Mouse (Mus musculus) olfactory bulb, adult 2 months (tissue): ENCODE measurements around the gene Uspl1.

Experiments
- CTCF ChIP-seq: fragments of 200-500 bp; IDR thresholded peaks from 2 replicates; pipeline ENCODE4 v1.5.1; 2012; ENCODE audit warnings: low read depth, mild to moderate bottlenecking, low read length, moderate library complexity; ENCODE audit not compliant: insufficient read depth
- POLR2A ChIP-seq: fragments of 200-500 bp; IDR thresholded peaks from 2 replicates; pipeline ENCODE4 v1.6.1; 2012; ENCODE audit warnings: mild to moderate bottlenecking, low read depth, low read length, moderate library complexity; ENCODE audit not compliant: insufficient read depth

DNA sequence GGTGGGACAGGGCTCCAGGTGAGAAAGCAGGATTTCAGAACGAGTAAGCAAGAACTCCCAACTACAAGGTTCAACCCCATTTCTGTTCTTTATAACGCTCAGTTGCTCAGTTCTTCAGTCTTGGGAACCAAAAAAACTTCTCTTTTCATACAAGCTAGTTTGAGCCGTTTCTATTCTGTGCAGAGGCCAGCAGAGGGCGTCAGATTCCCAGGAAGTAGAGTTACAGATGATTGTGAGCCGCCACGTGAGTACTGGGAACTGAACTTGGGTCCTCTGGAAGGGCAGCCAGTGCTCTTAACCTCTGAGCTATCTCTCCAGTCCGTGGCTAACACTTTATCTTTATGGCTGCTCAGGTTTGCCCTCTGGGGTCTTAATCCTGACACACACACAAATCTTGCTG lies 77.3 kb downstream of the Uspl1 start:
- no peak for TF ChIP-seq CTCF
- no peak for TF ChIP-seq POLR2A
